Mouse (Mus musculus): ENCODE data around the gene Aldoart1.

The Aldoart1 gene

DNA sequence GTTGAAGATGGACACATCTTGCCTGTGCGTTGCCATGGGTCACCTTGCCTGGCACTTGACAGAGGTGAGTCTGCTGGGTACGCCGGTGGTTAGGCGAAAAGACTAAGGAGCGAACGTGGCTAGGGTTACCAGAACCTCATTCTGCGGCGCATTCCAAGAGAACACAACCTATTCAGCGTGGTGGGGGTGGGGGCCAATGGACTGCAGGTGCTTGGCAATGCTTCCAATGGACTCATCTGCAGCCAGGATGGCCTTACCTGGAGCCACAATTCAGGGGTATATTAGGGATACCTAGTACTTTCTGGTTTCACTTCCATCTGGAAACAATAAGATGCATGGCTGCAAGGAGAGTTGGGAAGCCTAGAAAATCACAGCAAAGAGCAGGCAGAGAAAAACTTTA, at the start of gene Aldoart1:
Gene Aldoart1 (minus strand): TSS at position 101 of the 400 bp plus-strand sequence.
- in situ Hi-C loops (cut with MboI; ENCODE audit: low pct_unique_long_range_greater_than_20kb in 1 of 2, low sequenced_read_pairs in 2 of 2, unreplicated experiment in 1 of 2): no loop called here

DNA sequence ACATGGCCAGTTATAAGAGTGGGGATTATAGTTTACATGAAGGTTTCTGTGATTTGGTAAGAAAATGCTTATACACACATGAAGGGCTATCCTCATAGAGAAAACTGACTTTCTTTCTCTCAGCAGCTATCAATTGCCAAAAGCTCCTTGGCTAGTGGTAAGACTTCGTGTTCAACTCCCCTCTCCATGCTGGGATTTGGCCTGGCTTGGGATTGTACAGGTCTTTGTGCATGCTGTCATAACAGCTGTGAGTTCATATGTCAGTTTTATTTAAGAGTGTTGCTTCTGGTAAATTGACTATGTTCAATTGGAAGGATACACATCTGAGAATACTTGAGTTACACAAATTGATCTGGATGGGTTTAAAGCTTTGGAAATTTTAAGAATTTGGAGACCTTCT, 49.1 kb upstream of the Aldoart1 start:
- in situ Hi-C loops (cut with MboI; ENCODE audit: low pct_unique_long_range_greater_than_20kb in 1 of 2, low sequenced_read_pairs in 2 of 2, unreplicated experiment in 1 of 2): no loop called here

DNA sequence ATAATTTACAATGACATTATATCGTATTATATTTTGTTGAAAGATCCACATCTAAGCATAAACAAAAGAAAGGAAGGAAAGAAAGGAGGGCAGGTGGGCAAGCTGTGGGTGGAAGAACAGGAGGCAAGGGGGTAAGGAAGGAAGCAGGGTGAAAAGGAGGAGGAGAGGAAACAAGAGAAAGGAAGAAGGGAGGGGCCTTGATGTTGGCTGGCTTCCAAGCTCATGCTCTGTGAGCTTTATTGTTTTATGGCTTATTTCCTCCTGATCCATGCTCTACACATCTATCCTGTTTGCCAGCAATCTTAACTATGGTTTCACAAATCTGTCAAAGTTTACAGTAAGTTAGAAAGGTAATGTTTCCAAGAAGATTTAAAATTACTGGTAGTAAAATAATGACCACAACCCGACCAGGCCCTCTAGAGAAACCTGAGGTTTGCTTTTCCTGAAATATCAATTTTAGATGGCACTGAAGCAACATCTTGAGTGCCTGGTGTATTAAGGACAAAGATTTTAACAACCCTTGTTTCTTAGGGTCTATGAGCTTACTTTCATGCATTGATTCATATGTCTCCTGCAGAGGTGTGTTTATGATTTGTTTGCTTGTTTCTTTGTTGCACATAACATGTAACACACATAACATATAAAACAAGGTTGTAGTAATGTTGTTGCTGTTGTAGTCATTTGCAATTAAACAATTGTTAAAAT, 13.1 kb upstream of the Aldoart1 start:
- in situ Hi-C loops (cut with MboI; ENCODE audit: low pct_unique_long_range_greater_than_20kb in 1 of 2, low sequenced_read_pairs in 2 of 2, unreplicated experiment in 1 of 2): no loop called here

DNA sequence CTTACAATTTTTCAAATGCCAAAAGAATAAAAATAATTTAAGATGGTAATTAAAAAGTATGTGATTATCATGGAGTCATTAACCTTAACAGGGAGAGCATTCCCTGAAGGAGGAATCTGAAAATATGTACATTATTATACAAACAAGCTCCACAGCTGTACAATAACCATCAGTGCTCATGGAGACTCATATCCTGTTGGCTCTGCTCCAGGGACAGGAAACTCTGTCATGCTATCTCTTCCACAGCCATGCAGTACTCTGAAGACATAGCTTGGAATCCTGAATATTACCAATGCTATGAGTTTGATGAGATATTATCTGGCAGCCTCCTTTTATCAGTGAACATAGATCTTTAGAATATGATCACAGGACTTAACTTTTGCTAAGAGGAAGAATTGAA, 8.2 kb downstream of the Aldoart1 start:
- in situ Hi-C loops (cut with MboI; ENCODE audit: low pct_unique_long_range_greater_than_20kb in 1 of 2, low sequenced_read_pairs in 2 of 2, unreplicated experiment in 1 of 2): no loop called here

DNA sequence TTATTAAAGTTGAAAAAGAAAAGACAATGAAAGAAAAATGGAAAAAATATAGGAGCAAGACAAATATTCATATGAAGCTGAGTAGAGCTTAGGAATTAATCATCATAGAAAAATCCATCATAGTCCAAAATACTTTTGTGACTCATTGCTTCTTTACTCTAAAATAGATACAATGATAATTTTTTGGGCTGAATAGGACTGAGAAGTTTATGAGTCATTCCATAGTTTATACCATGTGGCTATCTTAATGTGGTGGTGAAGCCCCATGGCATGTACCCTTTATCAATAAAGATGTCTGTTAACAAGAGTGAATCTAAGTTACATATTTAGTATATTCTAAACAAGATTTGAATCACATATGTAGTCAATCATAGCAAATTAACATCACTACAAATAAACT, 9.4 kb downstream of the Aldoart1 start:
- in situ Hi-C loops (cut with MboI; ENCODE audit: low pct_unique_long_range_greater_than_20kb in 1 of 2, low sequenced_read_pairs in 2 of 2, unreplicated experiment in 1 of 2): no loop called here

GRCm38 (mm10) chr4:72836430-72836829, 16.0 kb downstream of the Aldoart1 start:
- in situ Hi-C loops (cut with MboI; ENCODE audit: low pct_unique_long_range_greater_than_20kb in 1 of 2, low sequenced_read_pairs in 2 of 2, unreplicated experiment in 1 of 2): no loop called here

GRCm38 (mm10) chr4:72835400-72835799, 17.0 kb downstream of the Aldoart1 start:
- in situ Hi-C loops (cut with MboI; ENCODE audit: low pct_unique_long_range_greater_than_20kb in 1 of 2, low sequenced_read_pairs in 2 of 2, unreplicated experiment in 1 of 2): no loop called here

- in situ Hi-C loops (cut with MboI; ENCODE audit: low pct_unique_long_range_greater_than_20kb in 1 of 2, low sequenced_read_pairs in 2 of 2, unreplicated experiment in 1 of 2): no loop called here
Measured at GRCm38 (mm10) chr4:72800816-72801215, 51.6 kb downstream of the Aldoart1 start.

Measured in mouse embryonic stem cell (cell line).